Mouse (Mus musculus): ENCODE data around the gene Osmr. TPM values are rescaled to one million over a fixed set of nuclear protein-coding genes. Genes with fewer than 3 reads are reported as not detected.
"Not testable (repeated sequence)": the region's sequence is repeated elsewhere in the genome, so short reads cannot be mapped to it uniquely, and the experiment has no call there.

The Osmr gene
- total RNA-seq, 1 experiment from 2014 or later = 5.8 TPM

DNA sequence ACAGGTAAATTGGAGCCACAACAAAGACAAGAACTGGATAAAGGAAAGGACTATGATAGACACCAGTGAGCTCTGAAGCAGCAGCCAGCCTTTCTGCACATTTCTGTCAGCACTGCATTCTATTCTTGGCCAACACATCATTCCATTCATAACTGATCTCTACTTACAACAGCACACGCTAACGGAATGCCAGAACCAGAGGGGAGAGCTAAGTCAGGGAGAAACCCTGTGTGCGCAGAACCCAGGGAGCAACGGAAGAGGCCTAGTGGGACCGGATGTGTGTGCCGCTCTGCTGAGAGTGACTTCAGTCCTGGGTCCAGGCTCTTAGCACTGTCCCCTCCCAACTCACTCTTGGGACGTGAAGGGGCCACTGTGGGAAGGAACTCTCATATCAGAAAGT lies 13.2 kb downstream of the Osmr start:
- no peak for DNase-seq

DNA sequence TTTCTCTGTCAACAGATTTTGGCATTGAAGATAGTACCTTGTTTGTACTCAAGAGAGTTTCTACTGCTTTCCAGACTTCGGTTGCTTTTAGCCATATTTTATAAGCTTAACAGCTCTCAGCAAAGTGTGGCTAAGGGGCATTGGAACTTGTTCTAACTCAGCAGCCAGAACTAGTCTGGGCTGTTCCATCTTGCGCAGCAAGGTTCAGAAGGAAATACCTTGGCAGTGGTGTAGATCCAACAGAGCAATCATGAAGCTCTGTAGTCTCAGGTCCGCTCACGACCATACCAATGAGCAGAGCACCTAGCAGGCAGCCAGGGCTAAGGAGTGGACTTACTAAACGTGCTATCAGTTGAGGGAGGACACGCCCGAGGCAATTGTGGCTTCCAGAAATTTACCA lies 15.0 kb downstream of the Osmr start:
- no peak for DNase-seq

DNA sequence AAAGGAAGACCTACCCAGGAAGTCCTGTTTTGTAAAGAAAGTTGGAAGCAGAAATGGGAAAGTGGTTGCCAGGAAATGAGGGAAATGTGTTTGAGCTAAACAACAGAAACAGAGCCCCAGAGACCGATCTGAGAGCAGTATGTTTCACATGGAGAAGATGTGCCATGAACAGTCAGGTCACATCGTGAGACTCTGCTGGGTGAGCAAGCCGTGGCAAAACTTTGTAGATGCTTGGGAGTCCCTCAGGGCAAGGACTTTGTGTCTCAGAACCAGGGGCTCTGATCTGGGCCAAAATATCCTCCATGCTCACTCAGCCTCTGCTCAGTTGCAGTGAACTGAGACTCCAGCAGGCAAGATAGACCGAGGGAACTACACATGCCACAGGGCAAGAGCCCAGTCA lies 15.9 kb downstream of the Osmr start:
- DNase-seq = no peak

DNA sequence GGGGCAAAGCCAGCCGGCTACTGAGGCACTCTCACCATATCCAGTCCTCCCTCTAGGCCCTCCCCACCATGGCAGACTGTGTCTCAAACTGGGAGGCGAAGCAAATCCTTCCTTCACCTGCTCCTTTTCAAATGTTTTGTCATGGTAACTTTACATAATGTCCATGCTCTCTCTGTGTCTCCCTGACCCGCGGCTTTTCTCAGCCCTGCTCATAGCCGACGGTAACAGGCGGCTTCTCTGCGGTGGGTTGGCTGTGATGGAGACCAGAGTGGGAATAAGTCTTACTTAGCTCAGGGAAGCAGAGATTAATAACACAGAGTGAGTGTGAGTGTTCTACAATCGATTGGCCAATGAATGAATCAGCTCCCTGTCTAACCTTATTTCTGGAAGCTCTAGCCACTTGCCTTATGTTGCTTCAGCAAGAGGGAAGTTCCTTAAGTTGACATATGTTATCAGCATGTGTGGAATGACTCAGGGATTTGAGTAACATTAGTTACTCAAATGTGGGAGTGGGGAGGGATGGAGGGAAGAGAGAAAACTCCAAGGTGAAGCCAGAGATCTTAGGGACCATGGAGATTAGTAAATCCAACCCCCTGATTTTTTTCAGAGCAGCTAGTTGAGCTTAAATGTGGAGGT lies 17.4 kb downstream of the Osmr start:
- no peak for DNase-seq

DNA sequence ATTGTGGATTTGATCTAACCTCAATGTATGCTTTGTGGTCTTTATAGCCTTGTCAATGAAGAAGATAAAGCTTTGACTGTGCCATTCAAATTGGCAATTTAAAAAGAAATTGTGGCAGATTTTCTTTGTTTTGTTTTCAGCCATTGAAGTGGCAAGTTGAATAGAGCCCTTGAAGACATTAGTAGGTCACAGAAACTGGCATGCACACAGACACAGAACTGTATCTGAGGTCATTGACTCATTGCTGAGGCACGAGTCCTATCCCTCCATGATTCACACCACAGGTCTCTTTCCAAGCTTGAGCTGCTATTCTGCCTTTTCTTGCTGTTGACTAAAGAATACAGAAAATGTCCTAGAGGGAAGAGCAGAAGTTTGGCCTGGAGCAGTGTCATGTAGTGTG lies 24.9 kb downstream of the Osmr start:
- DNase-seq = peak; percentile 3

DNA sequence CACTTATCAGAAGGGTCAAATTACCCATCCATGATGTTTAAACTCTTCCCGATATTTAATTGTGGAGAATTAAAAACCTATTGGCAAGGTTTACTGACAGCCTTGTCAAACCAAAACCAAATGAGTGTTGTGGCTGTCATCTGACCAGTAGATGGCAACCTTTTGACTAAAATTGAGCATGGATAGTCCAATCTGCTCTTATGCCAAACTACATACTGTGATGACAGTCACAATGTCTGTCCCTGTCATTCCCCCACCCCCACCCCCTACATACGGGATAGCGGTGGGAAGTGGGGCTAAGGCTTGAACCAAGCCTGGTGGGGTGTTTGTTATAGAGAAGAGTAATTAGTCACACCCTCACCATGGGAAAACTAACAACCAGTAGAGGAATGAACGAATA lies 34.6 kb downstream of the Osmr start:
- DNase-seq = no peak

DNA sequence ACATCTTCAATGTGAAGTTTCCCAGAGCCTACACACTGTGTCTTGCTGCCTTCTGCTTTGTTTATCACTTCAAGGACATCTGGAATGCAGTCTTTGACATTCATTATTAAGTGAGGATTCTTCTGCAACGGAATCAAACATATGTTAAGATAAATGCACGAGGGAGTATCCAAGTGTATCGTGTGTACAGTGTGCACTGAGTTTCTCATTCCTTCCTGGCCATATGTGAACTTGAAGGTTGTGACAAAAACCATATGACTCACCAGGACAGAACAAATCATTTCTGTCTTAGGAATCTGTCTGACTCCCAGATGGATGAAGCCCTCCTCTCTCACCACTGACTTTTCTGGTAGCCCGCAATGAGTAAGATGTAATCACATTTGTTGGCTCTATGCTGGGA lies 59.0 kb downstream of the Osmr start:
- no peak for DNase-seq

DNA sequence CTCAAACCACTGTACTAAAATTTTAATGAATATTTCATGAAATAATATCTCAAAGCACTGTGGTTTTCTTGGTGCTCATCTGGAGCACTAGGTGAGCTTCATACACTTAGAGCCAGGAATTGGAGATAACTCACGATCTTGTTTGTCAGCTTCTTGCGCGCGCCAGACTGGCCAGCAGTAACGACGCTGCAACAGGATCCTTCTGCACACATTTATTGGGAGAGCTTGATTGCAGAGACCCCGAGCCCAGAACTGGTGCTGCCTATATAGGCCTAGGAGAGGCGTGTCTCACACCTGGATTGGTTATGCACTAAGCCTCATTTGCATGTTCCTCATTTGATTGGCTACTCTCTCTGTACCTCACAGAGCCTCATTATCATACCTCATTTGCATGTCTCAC lies 73.6 kb downstream of the Osmr start:
- DNase-seq = not testable (repeated sequence)

DNA sequence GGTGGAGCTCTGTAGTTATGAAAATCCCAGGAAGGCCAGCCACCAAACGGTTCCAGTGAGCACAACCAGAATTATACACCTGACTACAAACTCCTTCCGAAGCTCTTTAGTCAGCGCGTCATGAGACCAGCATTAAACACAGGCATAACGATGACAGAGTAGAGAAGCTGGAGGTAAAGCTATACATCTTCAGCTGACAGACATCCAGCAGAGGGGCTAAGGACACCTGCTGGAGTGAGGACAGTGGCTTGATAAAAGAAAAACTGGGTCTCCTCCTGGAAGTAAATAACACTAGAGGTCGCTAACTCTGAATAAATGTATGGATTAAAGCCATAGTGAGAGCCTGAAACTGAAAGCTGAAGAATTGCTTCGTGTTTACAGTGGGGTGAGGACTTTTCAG lies 81.9 kb downstream of the Osmr start:
- DNase-seq = no peak

DNA sequence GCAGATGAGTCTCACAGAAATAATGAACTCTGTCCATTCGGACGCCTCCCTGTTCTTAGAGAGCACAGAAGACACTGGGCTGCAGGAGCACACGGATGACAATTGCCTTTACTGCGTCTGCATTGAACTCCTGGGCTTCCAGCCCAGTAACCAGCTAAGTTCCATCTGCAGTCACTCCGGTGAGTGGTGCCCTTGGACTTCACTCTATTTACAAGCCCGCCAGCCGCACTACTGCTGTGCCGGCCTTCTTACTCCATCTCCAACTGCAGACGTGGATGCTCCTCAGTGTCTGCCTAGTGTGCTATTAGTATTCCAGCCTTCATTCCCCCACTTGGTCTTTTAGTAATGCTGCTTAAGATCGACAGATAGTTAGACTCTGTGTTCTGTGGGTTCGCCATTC lies 83.1 kb downstream of the Osmr start:
- DNase-seq = no peak

DNA sequence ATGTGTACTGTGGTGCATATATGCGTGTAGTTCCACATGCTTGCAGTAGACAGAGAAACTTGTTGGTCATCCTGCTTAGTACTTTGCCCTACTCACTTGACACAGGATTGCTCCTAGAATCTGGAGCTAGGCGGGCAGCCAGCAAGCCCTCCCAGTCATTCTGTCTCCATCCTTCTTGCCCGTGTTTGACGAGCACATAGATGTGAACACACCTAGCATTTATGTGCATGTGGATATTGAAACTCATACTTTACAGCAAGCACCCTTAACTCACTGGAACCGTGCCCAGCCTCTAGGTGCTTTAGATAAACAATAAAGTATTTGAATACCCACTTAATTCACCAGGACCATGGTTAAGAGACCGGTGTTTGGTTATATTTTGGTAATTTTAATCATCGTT lies 84.8 kb downstream of the Osmr start:
- DNase-seq = no peak

DNA sequence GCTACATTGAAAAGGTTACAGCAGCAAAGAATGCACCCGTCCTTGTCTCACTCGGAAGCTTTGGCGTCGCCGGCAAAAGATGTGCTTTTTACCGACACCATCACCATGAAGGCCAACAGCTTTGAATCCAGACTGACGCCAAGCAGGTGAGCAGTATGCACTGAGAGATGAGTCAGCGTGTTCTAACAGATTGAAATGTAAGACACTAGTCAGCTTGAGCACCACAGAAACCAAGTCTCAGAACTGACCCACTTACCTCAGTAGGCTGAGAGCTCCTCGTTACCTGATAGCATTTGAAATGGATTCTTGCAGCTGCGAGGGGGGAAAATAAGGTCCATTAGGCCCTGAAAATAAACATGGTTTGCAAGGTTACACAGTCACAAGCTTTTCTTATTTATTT lies 87.5 kb downstream of the Osmr start:
- DNase-seq = no peak

DNA sequence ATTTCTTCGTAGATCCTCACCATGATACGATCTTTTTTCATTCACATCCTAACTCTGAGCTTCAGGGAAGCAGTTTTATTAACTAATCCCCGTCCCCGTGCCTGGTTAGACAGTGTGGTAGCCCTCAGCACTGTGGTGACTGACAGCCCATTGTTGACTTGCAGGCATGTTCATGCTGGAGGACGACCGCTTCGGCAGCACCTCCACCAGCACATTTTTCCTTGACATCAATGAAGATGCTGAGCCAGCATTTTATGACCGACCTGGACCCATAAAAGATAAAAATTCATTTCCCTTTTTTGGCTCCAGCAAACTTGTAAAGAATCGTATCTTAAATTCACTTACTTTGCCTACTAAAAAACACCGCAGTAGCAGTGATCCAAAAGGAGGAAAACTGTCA lies 88.6 kb downstream of the Osmr start:
- no peak for DNase-seq

DNA sequence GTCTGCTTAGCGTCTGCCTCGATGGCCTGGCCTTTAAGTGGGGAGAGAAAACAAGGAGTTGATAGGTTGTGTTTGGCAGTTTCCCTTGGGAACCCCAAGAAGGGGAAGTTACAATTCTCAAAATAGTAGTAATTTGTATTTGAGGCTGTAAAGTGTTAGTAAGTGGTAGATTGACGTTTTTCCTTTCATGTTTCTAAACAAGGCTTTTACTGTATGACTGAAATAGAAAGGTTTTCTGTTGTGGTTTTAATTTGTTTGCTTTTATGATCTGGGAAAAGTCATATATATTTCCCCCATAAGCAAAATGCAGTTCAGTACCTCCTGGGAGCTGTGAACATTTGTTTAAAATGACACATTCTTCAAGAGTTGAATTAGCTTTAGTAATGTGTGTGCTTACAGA lies 102.5 kb downstream of the Osmr start:
- no peak for DNase-seq

Other genes with a start within 250 kb of the Osmr start
- 28.9 and 32.4 TPM in 2 replicates for gene Rictor, start 166.6 kb downstream of the Osmr start, total RNA-seq (2021)
- 29.3 and 33.2 TPM in 2 replicates for gene Lifr, start 215.6 kb upstream of the Osmr start, total RNA-seq (2021)

All from adrenal gland, postnatal 25 days (tissue).